Mouse (Mus musculus) liver, adult 2 months (tissue): ENCODE measurements around the gene Anapc10. TPM values are rescaled to one million over a fixed set of nuclear protein-coding genes. Genes with fewer than 3 reads are reported as not detected.

Source experiments
- DNase-seq: peaks from one replicate; pipeline ENCODE4 v3.0.0-alpha.2; 2011; ENCODE audit warnings: low read depth, low spot score; ENCODE audit errors: extremely low read depth
- H3K27ac ChIP-seq: fragments of 200-500 bp; replicated peaks from 2 replicates; pipeline ENCODE4 v1.5.1; 2012; ENCODE audit warnings: low read depth, mild to moderate bottlenecking, control low read depth, inconsistent platforms, low read length; ENCODE audit not compliant: insufficient read depth
- H3K27me3 ChIP-seq: fragments of 200-500 bp; 2 replicates; pipeline ENCODE4 v1.6.1; 2012; ENCODE audit warnings: mild to moderate bottlenecking, moderate library complexity, low read length, inconsistent platforms; ENCODE audit not compliant: control insufficient read depth, insufficient read depth
- H3K36me3 ChIP-seq: fragments of 200-500 bp; 2 replicates; pipeline ENCODE4 v1.6.1; 2012; ENCODE audit warnings: low read length, inconsistent platforms; ENCODE audit not compliant: control insufficient read depth, insufficient read depth
- H3K4me1 ChIP-seq: fragments of 200-500 bp; 2 replicates; pipeline ENCODE4 v1.6.1; 2011; ENCODE audit warnings: low read length; ENCODE audit not compliant: control insufficient read depth, insufficient read depth
- H3K4me3 ChIP-seq: fragments of 200-500 bp; 2 replicates; pipeline ENCODE4 v1.5.1; 2011; ENCODE audit warnings: low read depth, mild to moderate bottlenecking, control low read depth, low read length, moderate library complexity; ENCODE audit not compliant: insufficient read depth
- H3K79me2 ChIP-seq: fragments of 200-500 bp; 2 replicates; pipeline ENCODE4 v1.6.1; 2012; ENCODE audit warnings: inconsistent platforms, mild to moderate bottlenecking, low read length, moderate library complexity; ENCODE audit not compliant: control insufficient read depth, insufficient read depth
- H3K9ac ChIP-seq: fragments of 200-500 bp; 2 replicates; pipeline ENCODE4 v1.6.1; 2012; ENCODE audit warnings: low read depth, mild to moderate bottlenecking, control low read depth, inconsistent platforms, low read length
- CTCF ChIP-seq: fragments of 200-500 bp; IDR thresholded peaks from 2 replicates; pipeline ENCODE4 v1.5.1; 2011; ENCODE audit warnings: low read depth, low read length, control low read depth
- POLR2A ChIP-seq: fragments of 200-500 bp; IDR thresholded peaks from 2 replicates; pipeline ENCODE4 v1.6.1; 2011; ENCODE audit warnings: low read length, control low read depth; ENCODE audit not compliant: insufficient read depth; ENCODE audit errors: extremely low read depth
- WGBS: fragments of 180-500 bp; shearing (Covaris S2); methylation state at CpG from one replicate; pipeline ENCODE4 v1.1.7; 2018; 5-methylcytosine and 5-hydroxymethylcytosine counted together
- polyA plus RNA-seq: library from polyadenylated mRNA; depleted of rRNA; stranded (reverse); fragments of >200 nt; gene quantifications from 2 replicates; pipeline ENCODE4 v1.2.3, GENCODE M21; 2012
- total RNA-seq: library from RNA; depleted of rRNA; stranded (reverse); fragments of >200 nt; gene quantifications from 2 replicates; pipeline ENCODE4 v1.2.3, GENCODE M21; 2014

The Anapc10 gene
- total and polyA plus RNA-seq, 2 experiments, result 0.55 to 1.9 TPM

DNA sequence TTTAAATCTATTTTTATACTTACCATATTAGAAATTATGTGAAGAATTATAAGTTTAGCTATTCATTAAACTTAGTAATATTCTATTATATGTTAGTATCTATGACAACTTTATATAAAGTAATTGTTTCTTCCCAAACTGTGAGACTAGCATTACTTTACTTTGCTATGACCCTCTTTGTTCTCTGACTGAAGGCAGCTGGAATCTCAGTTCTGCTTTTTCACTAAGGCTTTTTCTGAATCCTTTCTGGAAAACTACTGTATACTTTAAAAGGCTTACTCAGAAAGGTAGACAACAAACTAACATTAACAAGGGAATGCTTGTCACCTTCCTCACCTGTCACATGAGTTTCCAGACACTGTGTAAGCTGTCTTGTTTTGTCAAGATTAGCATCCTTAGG, 11.7 kb downstream of the Anapc10 start:
- Histone ChIP-seq H3K9ac (no peak overlapping the region), H3K79me2 (no peaks in the 10 kb centered on the region), H3K36me3 (peaks cover 28% of the 10 kb centered on the region), H3K4me1 (no peaks in the 10 kb centered on the region), H3K27me3 (no peaks in the 10 kb centered on the region), H3K4me3 (no peak overlapping the region), H3K27ac (no peak overlapping the region)
- DNase-seq, result no peak
- TF ChIP-seq CTCF (no peak), POLR2A (no peak)

GRCm38 (mm10) chr8:79724589-79724988, 13.0 kb downstream of the Anapc10 start:
- WGBS, result 73% methylated on average over 3 of the region's 3 CpGs
- TF ChIP-seq POLR2A (no peak), CTCF (no peak)
- Histone ChIP-seq H3K79me2 (no peaks in the 10 kb centered on the region), H3K27ac (no peak overlapping the region), H3K9ac (no peak overlapping the region), H3K4me3 (no peak overlapping the region), H3K4me1 (no peaks in the 10 kb centered on the region), H3K27me3 (no peaks in the 10 kb centered on the region), H3K36me3 (peaks cover 28% of the 10 kb centered on the region)
- DNase-seq, result no peak

GRCm38 (mm10) chr8:79727900-79728299, 16.3 kb downstream of the Anapc10 start:
- Histone ChIP-seq H3K79me2 (no peaks in the 10 kb centered on the region), H3K36me3 (peaks cover 6% of the 10 kb centered on the region), H3K9ac (no peak overlapping the region), H3K4me1 (no peaks in the 10 kb centered on the region), H3K27me3 (no peaks in the 10 kb centered on the region), H3K4me3 (no peak overlapping the region), H3K27ac (no peak overlapping the region)
- TF ChIP-seq POLR2A, result no peak
- TF ChIP-seq CTCF, result no peak
- DNase-seq, result no peak
- 98% methylated on average over 1 of the region's 1 CpGs for WGBS

DNA sequence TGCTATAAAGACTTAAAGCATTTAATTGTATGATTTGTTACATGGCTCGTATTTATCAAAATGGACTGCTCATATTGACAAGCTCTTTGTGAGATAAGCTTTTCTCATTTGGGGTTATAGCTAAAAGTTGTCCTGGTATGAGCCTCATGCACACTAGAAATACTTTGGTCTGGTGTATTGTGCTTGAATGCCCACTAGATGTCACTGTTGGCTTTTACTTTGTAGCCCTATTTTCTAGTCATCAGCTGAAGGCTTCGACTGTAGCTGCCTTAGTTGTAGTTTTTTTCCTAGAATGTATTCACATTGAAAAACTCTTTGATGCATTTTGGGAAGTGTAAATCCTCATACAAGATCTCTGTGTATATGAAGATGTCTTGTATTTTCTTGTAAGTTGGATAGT, 22.7 kb downstream of the Anapc10 start:
- peak; percentile 38 for DNase-seq
- H3K9ac ChIP-seq, result no peak overlapping the region
- H3K27ac ChIP-seq, result no peak overlapping the region
- H3K4me1 ChIP-seq, result no peaks in the 10 kb centered on the region
- no peaks in the 10 kb centered on the region for H3K27me3 ChIP-seq
- no peak for TF ChIP-seq POLR2A
- TF ChIP-seq CTCF, result peak; percentile 56
- H3K36me3 ChIP-seq, result peaks cover 6% of the 10 kb centered on the region; the same call in 1 of the 2 replicates
- 17% methylated on average over 2 of the region's 2 CpGs for WGBS
- no peak overlapping the region for H3K4me3 ChIP-seq
- H3K79me2 ChIP-seq, result no peaks in the 10 kb centered on the region

DNA sequence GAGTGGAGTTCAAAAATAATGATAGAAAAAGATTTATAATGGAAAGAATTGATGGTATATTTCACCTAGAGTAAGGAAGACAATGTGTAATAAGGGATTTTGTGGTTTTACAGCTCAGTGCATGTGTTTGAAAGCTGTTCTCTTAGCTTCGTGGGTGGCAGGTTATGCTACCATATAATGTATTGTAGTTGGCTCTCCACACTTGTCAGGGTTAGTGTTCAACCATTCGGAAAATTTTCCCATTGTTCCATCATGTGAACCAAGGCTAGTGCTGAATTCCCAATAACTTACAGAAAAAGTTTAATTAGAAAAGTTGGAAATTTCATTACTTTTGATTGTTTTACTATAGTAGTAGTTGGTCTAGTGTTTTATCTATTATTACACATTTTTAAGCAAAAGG, 36.6 kb downstream of the Anapc10 start:
- 96% methylated on average over 2 of the region's 2 CpGs for WGBS
- no peak for TF ChIP-seq CTCF
- TF ChIP-seq POLR2A, result no peak
- H3K79me2 ChIP-seq, result no peaks in the 10 kb centered on the region; the same call in 1 of the 2 replicates
- peaks cover 4% of the 10 kb centered on the region; the same call in 1 of the 2 replicates for H3K36me3 ChIP-seq
- H3K4me3 ChIP-seq, result no peak overlapping the region
- H3K27ac ChIP-seq, result no peak overlapping the region
- no peak for DNase-seq
- H3K27me3 ChIP-seq, result no peaks in the 10 kb centered on the region
- H3K9ac ChIP-seq, result no peak overlapping the region
- H3K4me1 ChIP-seq, result no peaks in the 10 kb centered on the region

DNA sequence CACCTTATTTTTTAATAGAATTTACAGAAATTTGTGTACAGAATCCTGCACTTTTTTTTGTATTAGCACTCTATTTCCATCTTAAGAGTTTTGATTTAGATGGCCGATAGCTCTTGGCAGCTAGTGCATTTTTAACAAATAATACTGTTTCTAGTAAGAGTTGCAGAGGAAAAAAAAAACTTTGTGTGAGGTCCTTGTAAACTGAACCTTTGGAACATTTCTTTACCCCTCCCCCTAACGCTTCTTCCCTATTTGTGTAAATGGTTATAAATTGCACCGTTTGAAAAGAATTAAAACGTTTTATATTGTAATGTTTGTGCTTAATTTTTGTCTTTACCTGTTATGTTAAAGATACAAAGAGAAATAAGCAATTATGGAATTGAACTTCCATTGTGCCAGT, 37.0 kb downstream of the Anapc10 start:
- DNase-seq, result no peak
- no peaks in the 10 kb centered on the region for H3K27me3 ChIP-seq
- WGBS, result 73% methylated on average over 4 of the region's 4 CpGs
- no peaks in the 10 kb centered on the region for H3K4me1 ChIP-seq
- no peak overlapping the region for H3K4me3 ChIP-seq
- H3K79me2 ChIP-seq, result no peaks in the 10 kb centered on the region; the same call in 1 of the 2 replicates
- no peak overlapping the region for H3K27ac ChIP-seq
- H3K9ac ChIP-seq, result no peak overlapping the region
- H3K36me3 ChIP-seq, result peaks cover 4% of the 10 kb centered on the region; the same call in 1 of the 2 replicates
- TF ChIP-seq CTCF, result no peak
- TF ChIP-seq POLR2A, result no peak
